Mouse (Mus musculus) monocyte, adult 5-6 weeks (primary cell): ENCODE measurements around the gene Mbd5. TPM values are rescaled to one million over a fixed set of nuclear protein-coding genes. Genes with fewer than 3 reads are reported as not detected.

Experiments used
- total RNA-seq: library from RNA; stranded (forward); fragments of 200-1000, 200-491, 200-594 nt; gene quantifications from 3 replicates; pipeline ENCODE4 v1.2.3, GENCODE M21; 2017

The Mbd5 gene
- total RNA-seq, 1 experiment from 2014 or later = 10.2 TPM

Other genes starting within 250 kb of the Mbd5 start
- gene Acvr2a, start 135.4 kb upstream of the Mbd5 start, total RNA-seq = 7.4 to 8.9 TPM (median 8.6 TPM) in 3 replicates
- gene Orc4, start 769 bp downstream of the Mbd5 start, total RNA-seq = 126 to 138 TPM (median 128 TPM) in 3 replicates